Mouse (Mus musculus) MEL (cell line): Measurements from ENCODE around the gene Ctsd. TPM values are rescaled to one million over a fixed set of nuclear protein-coding genes. Genes with fewer than 3 reads are reported as not detected.

ENCODE experiments used
- polyA plus RNA-seq, 2 experiments: library from polyadenylated mRNA; stranded (reverse) in 1 of 2; unstranded in 1 of 2; fragments of >175 nt in 1 of 2; fragments of >200 nt in 1 of 2; gene quantifications; 2 replicates each; pipeline versions ENCODE4 v1.2.1 to v1.2.4; 2012; ENCODE audit warnings: low replicate concordance in 2 of 2, low read depth in 1 of 2; ENCODE audit not compliant: insufficient read length in 2 of 2, insufficient read depth in 1 of 2, missing spikeins in 1 of 2
- total RNA-seq: library from RNA; depleted of rRNA; stranded (reverse); fragments of 300-350 nt; gene quantifications from 2 replicates; pipeline ENCODE4 v1.2.3, GENCODE M21; 2012; rRNA removed

Ctsd gene
- total and polyA plus RNA-seq, 3 experiments: 89.3 to 179 (median 115) TPM

Other genes with a start within 250 kb of the Ctsd start
- not detected in 2 replicates for gene Gm45337, start 243.4 kb downstream of the Ctsd start, total RNA-seq
- gene Gm45337, start 243.4 kb downstream of the Ctsd start, polyA plus RNA-seq: not detected
- not detected in 2 replicates for gene Gm29735, start 230.9 kb downstream of the Ctsd start, total RNA-seq
- gene Gm29735, start 230.9 kb downstream of the Ctsd start, polyA plus RNA-seq: not detected
- gene Gm4553, start 222.3 kb downstream of the Ctsd start, total RNA-seq: not detected in 2 replicates
- not detected for gene Gm4553, start 222.3 kb downstream of the Ctsd start, polyA plus RNA-seq
- gene Krtap5-2, start 212.0 kb downstream of the Ctsd start, total RNA-seq: not detected in 2 replicates
- gene Krtap5-2, start 212.0 kb downstream of the Ctsd start, polyA plus RNA-seq: not detected
- gene Gm10153, start 197.6 kb downstream of the Ctsd start, total RNA-seq: not detected in 2 replicates
- gene Gm10153, start 197.6 kb downstream of the Ctsd start, polyA plus RNA-seq: not detected
- gene Krtap5-3, start 186.7 kb downstream of the Ctsd start, total RNA-seq: not detected in 2 replicates
- not detected for gene Krtap5-3, start 186.7 kb downstream of the Ctsd start, polyA plus RNA-seq
- gene Gm7579, start 176.2 kb downstream of the Ctsd start, total RNA-seq: not detected in 2 replicates
- gene Gm7579, start 176.2 kb downstream of the Ctsd start, polyA plus RNA-seq: not detected
- not detected in 2 replicates for gene Krtap5-5, start 158.1 kb downstream of the Ctsd start, total RNA-seq
- not detected for gene Krtap5-5, start 158.1 kb downstream of the Ctsd start, polyA plus RNA-seq
- not detected in 2 replicates for gene Gm40460, start 147.0 kb downstream of the Ctsd start, total RNA-seq
- not detected for gene Gm40460, start 147.0 kb downstream of the Ctsd start, polyA plus RNA-seq
- gene Gm2431, start 129.7 kb downstream of the Ctsd start, total RNA-seq: not detected in 2 replicates
- gene Gm2431, start 129.7 kb downstream of the Ctsd start, polyA plus RNA-seq: not detected
- not detected in 2 replicates for gene Gm4559, start 113.7 kb downstream of the Ctsd start, total RNA-seq
- not detected for gene Gm4559, start 113.7 kb downstream of the Ctsd start, polyA plus RNA-seq
- gene Krtap5-1, start 90.9 kb downstream of the Ctsd start, total RNA-seq: not detected in 2 replicates
- gene Krtap5-1, start 90.9 kb downstream of the Ctsd start, polyA plus RNA-seq: not detected
- not detected in 2 replicates for gene Krtap5-4, start 84.5 kb downstream of the Ctsd start, total RNA-seq
- gene Krtap5-4, start 84.5 kb downstream of the Ctsd start, polyA plus RNA-seq: not detected
- not detected in 2 replicates for gene Ifitm10, start 14.3 kb downstream of the Ctsd start, total RNA-seq
- under 1 TPM in 1 of 2 experiments, not detected in 1; 0.21 TPM for gene Ifitm10, start 14.3 kb downstream of the Ctsd start, polyA plus RNA-seq
- gene Gm49369, start 5.4 kb downstream of the Ctsd start, total RNA-seq: 3.2 and 8.1 TPM in 2 replicates
- gene Gm49369, start 5.4 kb downstream of the Ctsd start, polyA plus RNA-seq: 10 to 100 TPM in 1 of 2 experiments, not detected in 1; 15.2 TPM
- gene Syt8, start 46.8 kb upstream of the Ctsd start, total RNA-seq: not detected in 2 replicates
- not detected for gene Syt8, start 46.8 kb upstream of the Ctsd start, polyA plus RNA-seq
- gene Tnni2, start 53.8 kb upstream of the Ctsd start, total RNA-seq: not detected in 2 replicates
- under 1 TPM in 1 of 2 experiments, not detected in 1; 0.84 TPM for gene Tnni2, start 53.8 kb upstream of the Ctsd start, polyA plus RNA-seq
- gene Lsp1, start 72.8 kb upstream of the Ctsd start, total RNA-seq: not detected in 2 replicates
- gene Lsp1, start 72.8 kb upstream of the Ctsd start, polyA plus RNA-seq: not detected
- not detected in 2 replicates for gene Tnnt3, start 110.8 kb upstream of the Ctsd start, total RNA-seq
- gene Tnnt3, start 110.8 kb upstream of the Ctsd start, polyA plus RNA-seq: not detected
- 48.2 and 57.6 TPM in 2 replicates for gene Mrpl23, start 144.6 kb upstream of the Ctsd start, total RNA-seq
- 10 to 100 TPM in 1 of 2 experiments, not detected in 1; 11.4 TPM for gene Mrpl23, start 144.6 kb upstream of the Ctsd start, polyA plus RNA-seq